Mouse (Mus musculus): ENCODE data around the gene Taf5l. TPM values are rescaled to one million over a fixed set of nuclear protein-coding genes. Genes with fewer than 3 reads are reported as not detected.

Taf5l gene
- total RNA-seq (2014; fragmentation: Nextera tagmentation), result 36.9 and 46.6 TPM in 2 replicates
- total RNA-seq (2017), result 35.0 and 38.0 TPM in 2 replicates
- polyA plus RNA-seq (2012), result 23.5 and 24.3 TPM in 2 replicates

DNA sequence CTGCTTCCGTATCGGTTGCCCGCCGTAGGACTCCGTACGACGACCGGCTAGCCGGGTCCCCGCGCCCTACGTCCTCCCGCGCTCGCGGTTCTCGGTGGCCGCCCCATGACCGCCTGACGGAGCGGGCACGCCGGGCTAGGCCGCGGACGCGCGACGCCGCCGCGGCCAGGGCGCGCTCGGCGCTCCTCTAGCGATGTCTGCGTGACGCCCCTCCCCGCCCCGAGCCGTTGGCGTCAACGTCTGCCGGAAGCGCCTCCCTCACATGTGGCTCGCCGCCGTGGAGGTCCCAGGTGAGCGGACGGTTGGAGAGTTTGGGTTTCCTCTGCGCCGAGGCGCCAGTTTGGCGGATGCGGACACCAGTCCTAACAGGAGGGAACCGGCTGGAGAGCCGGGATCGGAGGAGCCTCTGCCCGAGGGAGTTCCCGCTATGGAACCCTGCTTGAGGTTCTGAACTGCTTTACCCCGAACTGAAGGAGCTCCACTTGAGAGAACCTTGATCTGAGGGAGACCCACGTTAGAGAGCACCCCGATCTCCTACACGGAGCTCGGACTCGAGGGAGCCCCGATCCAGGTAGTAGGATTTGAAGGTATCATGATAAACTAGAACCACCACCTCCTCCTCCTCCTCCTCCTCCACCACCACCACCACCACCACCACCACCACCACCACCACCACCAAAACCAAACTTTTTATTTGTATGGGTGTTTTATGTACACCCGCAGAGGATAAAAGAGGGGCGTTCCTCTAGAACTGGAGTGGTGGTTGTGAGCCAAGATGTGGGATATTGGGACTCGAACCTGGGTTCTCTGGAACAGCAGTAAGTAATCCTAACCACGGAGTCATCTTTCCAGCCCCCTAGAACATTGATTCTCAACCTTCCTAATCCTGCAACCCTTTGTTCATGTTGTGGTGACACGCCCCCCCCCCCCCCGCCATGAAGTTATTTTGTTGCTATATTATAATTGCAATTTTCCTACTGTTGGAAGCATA is at the start of gene Taf5l, which contains the start of gene Urb2:
Gene Taf5l, minus strand, starts transcription at position 161 of the 991 bp plus-strand sequence.
Gene Urb2, plus strand, starts transcription at position 272 of the 991 bp plus-strand sequence.
- ATAC-seq (ENCODE audit: extremely low read depth, insufficient number of reproducible peaks, low FRiP score, poor library complexity, severe bottlenecking) (peak; percentile 75), DNase-seq (ENCODE audit: low spot score) (peak; percentile 90)
- H3K4me1 ChIP-seq (ENCODE audit: insufficient read depth, low read depth, low read length), result peaks cover 53% of the 10 kb centered on the region
- no peaks in the 10 kb centered on the region for H3K27me3 ChIP-seq (ENCODE audit: insufficient read depth, low read length)
- peaks cover 60% of the 10 kb centered on the region for H3K36me3 ChIP-seq (replicated peaks)
- TF ChIP-seq CTCF (IDR thresholded peaks at IDR 0.05; ENCODE audit: low read depth, low read length) (no peak), POLR2AphosphoS5 (IDR thresholded peaks at IDR 0.05; ENCODE audit: insufficient replicate concordance, low read depth, low read length) (no peak), TAL1 (conservative IDR thresholded peaks at IDR 0.05; ENCODE audit: low read depth, low read length) (no peak), GATA2 (IDR thresholded peaks at IDR 0.05; ENCODE audit: borderline replicate concordance, low read depth, low read length) (no peak)
- peak within 1 kb of the TSS; percentile 81 for H3K4me3 ChIP-seq (ENCODE audit: low read depth, low read length)
- no peaks in the 10 kb centered on the region for H3K9me3 ChIP-seq (replicated peaks)

DNA sequence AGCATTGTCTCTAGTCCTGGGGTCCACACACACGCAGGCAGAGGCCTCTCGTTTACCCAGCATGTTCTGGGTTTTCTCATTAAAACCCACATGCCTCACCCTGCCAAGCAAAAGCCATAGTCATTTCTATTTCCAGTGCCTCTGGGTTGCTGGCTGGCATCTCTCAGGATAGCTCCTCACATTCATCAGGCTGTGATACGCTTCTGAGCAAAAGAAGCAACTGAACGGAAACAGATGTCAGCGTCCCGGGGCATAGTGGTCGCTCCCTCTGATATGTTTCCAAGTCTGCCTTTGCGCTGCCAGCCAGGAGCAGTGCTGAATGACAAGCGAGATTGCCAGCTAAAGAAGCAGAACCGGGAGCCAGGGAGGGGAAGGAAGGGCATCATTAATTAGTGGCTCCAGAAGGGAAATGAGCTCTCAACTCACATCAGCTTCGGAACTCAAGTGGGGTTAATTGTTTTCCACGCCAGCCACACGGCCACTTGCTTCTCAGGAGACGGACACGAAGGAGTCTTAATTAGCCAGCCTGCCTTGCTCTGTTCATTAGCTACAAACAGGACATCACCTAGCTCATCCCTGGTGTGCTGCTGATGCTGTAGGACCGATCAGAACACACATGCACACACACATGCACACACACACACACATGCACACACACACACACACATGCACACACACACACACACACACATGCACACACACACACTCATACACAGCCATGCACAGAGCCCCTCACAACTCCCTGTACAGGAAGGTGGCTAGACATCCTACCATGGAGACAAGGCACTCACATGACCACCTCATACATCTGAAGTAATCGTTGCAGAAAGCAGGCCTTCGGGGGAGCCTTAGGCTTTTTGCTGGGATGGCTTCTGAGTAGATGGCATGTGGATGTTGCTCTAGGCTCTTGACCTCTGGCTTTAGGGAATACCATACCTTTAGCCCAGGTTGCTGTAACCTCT is 49.4 kb upstream of the Taf5l start:
- ATAC-seq (ENCODE audit: extremely low read depth, insufficient number of reproducible peaks, low FRiP score, poor library complexity, severe bottlenecking) (no peak), DNase-seq (ENCODE audit: low spot score) (no peak)
- H3K9me3 ChIP-seq (replicated peaks), result no peaks in the 10 kb centered on the region
- TF ChIP-seq TAL1 (conservative IDR thresholded peaks at IDR 0.05; ENCODE audit: low read depth, low read length), result no peak
- TF ChIP-seq CTCF (IDR thresholded peaks at IDR 0.05; ENCODE audit: low read depth, low read length), result no peak
- TF ChIP-seq GATA2 (IDR thresholded peaks at IDR 0.05; ENCODE audit: borderline replicate concordance, low read depth, low read length), result no peak
- no peak for TF ChIP-seq POLR2AphosphoS5 (IDR thresholded peaks at IDR 0.05; ENCODE audit: insufficient replicate concordance, low read depth, low read length)
- TF ChIP-seq GATA1 (IDR thresholded peaks at IDR 0.05; ENCODE audit: borderline replicate concordance, low read length), result no peak
- no peak overlapping the region for H3K4me3 ChIP-seq (ENCODE audit: low read depth, low read length)
- no peaks in the 10 kb centered on the region for H3K36me3 ChIP-seq (replicated peaks)
- H3K4me1 ChIP-seq (ENCODE audit: insufficient read depth, low read depth, low read length), result no peaks in the 10 kb centered on the region
- no peaks in the 10 kb centered on the region; the same call in 1 of the 2 replicates for H3K27me3 ChIP-seq (ENCODE audit: insufficient read depth, low read length)

DNA sequence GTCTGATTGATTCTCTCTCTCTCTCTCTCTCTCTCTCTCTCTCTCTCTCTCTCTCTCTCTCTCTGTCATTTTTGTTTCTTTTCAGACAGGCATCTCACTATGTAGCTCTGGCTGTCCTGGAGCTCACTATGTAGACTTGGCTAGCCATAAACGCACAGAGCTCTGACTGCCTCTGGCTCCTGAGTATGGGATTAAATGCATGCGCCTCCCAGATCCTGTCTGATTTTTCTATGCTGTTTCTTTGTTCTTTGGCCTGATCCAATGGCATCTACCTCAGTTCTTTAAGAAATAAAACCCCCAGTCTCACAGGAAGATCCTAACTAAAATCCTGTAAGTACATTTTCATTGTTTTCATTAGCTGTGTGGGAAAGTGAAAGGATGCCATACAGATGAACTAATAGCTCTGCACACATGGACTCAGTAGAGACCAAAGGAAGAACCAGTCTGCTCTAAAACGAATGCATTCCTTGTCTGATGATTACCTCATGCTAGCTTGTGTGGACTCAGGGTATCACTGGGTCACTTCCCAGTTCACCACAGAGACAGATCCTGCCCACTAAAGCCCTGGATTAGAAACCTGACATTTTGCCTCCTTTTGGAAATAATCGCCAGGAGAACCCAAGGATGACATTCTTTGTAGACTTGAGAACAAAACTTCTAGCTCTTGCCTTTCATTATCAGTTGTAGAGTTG is 46.0 kb upstream of the Taf5l start:
- Histone ChIP-seq H3K4me1 (ENCODE audit: insufficient read depth, low read depth, low read length) (no peaks in the 10 kb centered on the region), H3K9me3 (replicated peaks) (no peaks in the 10 kb centered on the region), H3K4me3 (ENCODE audit: low read depth, low read length) (no peak overlapping the region), H3K36me3 (replicated peaks) (no peaks in the 10 kb centered on the region), H3K27me3 (ENCODE audit: insufficient read depth, low read length) (no peaks in the 10 kb centered on the region; the same call in 1 of the 2 replicates)
- TF ChIP-seq POLR2AphosphoS5 (IDR thresholded peaks at IDR 0.05; ENCODE audit: insufficient replicate concordance, low read depth, low read length), result no peak
- no peak for TF ChIP-seq GATA2 (IDR thresholded peaks at IDR 0.05; ENCODE audit: borderline replicate concordance, low read depth, low read length)
- TF ChIP-seq GATA1 (IDR thresholded peaks at IDR 0.05; ENCODE audit: borderline replicate concordance, low read length), result no peak
- no peak for ATAC-seq (ENCODE audit: extremely low read depth, insufficient number of reproducible peaks, low FRiP score, poor library complexity, severe bottlenecking)
- DNase-seq (ENCODE audit: low spot score), result no peak

DNA sequence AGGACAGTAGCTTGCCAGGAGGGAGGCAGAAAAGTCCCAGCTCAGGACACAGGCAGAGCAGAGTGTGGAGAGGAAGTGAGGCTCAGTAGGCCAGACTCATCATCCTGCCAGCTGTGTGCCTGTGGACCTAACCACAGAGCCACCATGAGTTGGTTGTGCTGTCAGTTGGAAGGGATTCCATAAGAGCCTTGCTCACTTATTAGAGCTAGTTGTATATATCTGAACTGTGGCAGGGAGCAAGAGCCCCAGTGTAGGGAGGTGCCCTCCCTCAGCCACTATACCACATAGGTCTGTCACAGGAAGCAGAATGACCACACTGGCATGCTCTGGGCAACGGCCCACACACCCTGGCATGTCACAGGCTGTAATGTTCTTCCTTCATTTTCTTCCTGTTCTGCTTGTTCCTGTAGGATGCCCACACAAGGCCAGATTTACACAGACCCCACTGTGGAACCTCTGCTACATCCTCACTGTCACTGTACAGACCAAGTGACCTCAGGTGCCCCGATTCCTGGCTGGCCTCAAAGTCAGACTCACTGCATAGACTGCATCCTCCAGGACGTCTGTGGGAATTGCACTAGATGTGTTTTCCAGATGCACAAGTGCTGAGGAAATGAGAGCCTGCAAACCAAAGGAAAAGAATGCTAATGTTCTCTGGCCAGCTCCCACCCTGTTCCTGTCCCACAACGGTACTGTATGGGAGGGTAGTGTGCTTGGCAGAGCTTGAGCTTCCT is 45.3 kb upstream of the Taf5l start:
- Histone ChIP-seq H3K27me3 (ENCODE audit: insufficient read depth, low read length) (no peaks in the 10 kb centered on the region; the same call in 1 of the 2 replicates), H3K9me3 (replicated peaks) (no peaks in the 10 kb centered on the region), H3K4me1 (ENCODE audit: insufficient read depth, low read depth, low read length) (no peaks in the 10 kb centered on the region), H3K36me3 (replicated peaks) (no peaks in the 10 kb centered on the region), H3K4me3 (ENCODE audit: low read depth, low read length) (no peak overlapping the region)
- no peak for ATAC-seq (ENCODE audit: extremely low read depth, insufficient number of reproducible peaks, low FRiP score, poor library complexity, severe bottlenecking)
- no peak for TF ChIP-seq CTCF (IDR thresholded peaks at IDR 0.05; ENCODE audit: low read depth, low read length)
- TF ChIP-seq GATA2 (IDR thresholded peaks at IDR 0.05; ENCODE audit: borderline replicate concordance, low read depth, low read length), result no peak
- no peak for TF ChIP-seq TAL1 (conservative IDR thresholded peaks at IDR 0.05; ENCODE audit: low read depth, low read length)
- TF ChIP-seq GATA1 (IDR thresholded peaks at IDR 0.05; ENCODE audit: borderline replicate concordance, low read length), result no peak
- TF ChIP-seq POLR2AphosphoS5 (IDR thresholded peaks at IDR 0.05; ENCODE audit: insufficient replicate concordance, low read depth, low read length), result no peak
- no peak for DNase-seq (ENCODE audit: low spot score)
